Mouse (Mus musculus) limb, embryonic 14.5 days (tissue): ENCODE results near the gene Lhfpl3. TPM values are rescaled to one million over a fixed set of nuclear protein-coding genes. Genes with fewer than 3 reads are reported as not detected.
A peak's percentile ranks its signal among the peaks of the same experiment; 100 is the strongest.

ENCODE experiments used
- ATAC-seq: fragments of 200-750 bp; cut with Nextera tagmentation; 2 replicates; pipeline ENCODE4 v1.8.0; 2017; ENCODE audit warnings: low read depth, moderate number of reproducible peaks, moderate TSS enrichment; ENCODE audit not compliant: low FRiP score
- DNase-seq: peaks from one replicate; pipeline ENCODE4 v3.0.0-alpha.2; 2015; ENCODE audit warnings: low spot score
- H3K27ac ChIP-seq: fragments of 300-500 bp; sonication (generic); replicated peaks from 2 replicates; pipeline ENCODE4 v1.5.1; 2014; ENCODE audit warnings: low read depth, mild to moderate bottlenecking, low read length, moderate library complexity, mixed read lengths
- H3K27me3 ChIP-seq: fragments of 300-500 bp; sonication (generic); 2 replicates; pipeline ENCODE4 v1.6.1; 2014; ENCODE audit warnings: low read length, mixed read lengths; ENCODE audit not compliant: control insufficient read depth, insufficient read depth
- H3K36me3 ChIP-seq: fragments of 300-500 bp; sonication (generic); 2 replicates; pipeline ENCODE4 v1.6.1; 2014; ENCODE audit warnings: mild to moderate bottlenecking, low read length, moderate library complexity, mixed read lengths; ENCODE audit not compliant: control insufficient read depth, insufficient read depth
- H3K4me1 ChIP-seq: fragments of 300-500 bp; sonication (generic); 2 replicates; pipeline ENCODE4 v1.6.1; 2014; ENCODE audit warnings: antibody characterized with exemption, low read length, mixed read lengths; ENCODE audit not compliant: control insufficient read depth, insufficient read depth
- H3K4me2 ChIP-seq: fragments of 300-500 bp; sonication (generic); replicated peaks from 2 replicates; pipeline ENCODE4 v1.6.1; 2014; ENCODE audit warnings: low read depth, mild to moderate bottlenecking, low read length, moderate library complexity; ENCODE audit not compliant: severe bottlenecking
- H3K4me3 ChIP-seq: fragments of 300-500 bp; sonication (generic); replicated peaks from 2 replicates; pipeline ENCODE4 v1.5.1; 2014; ENCODE audit warnings: low read length
- H3K9ac ChIP-seq: fragments of 300-500 bp; sonication (generic); 2 replicates; pipeline ENCODE4 v1.6.1; 2014; ENCODE audit warnings: mild to moderate bottlenecking, low read depth, low read length, moderate library complexity; ENCODE audit not compliant: severe bottlenecking
- H3K9me3 ChIP-seq: fragments of 300-500 bp; sonication (generic); 2 replicates; pipeline ENCODE4 v1.6.1; 2016; ENCODE audit warnings: low read length; ENCODE audit not compliant: control insufficient read depth
- POLR2A ChIP-seq: fragments of 200-500 bp; IDR thresholded peaks from 2 replicates; pipeline ENCODE4 v1.8.0; 2012; ENCODE audit warnings: inconsistent platforms, mild to moderate bottlenecking, moderate library complexity, borderline replicate concordance; ENCODE audit not compliant: insufficient read depth, insufficient read length; ENCODE audit errors: extremely low read depth
- WGBS: fragments of 180-500 bp; shearing (Covaris S2); extraction: QIAGEN DNeasy Blood & Tissue Kit; methylation state at CpG from one replicate; pipeline ENCODE4 v1.1.7; 2014; 5-methylcytosine and 5-hydroxymethylcytosine counted together
- microRNA-seq: library from miRNA; unstranded; fragments of <30 nt; microRNA quantifications from one replicate; pipeline ENCODE4, GENCODE M21; 2016
- polyA plus RNA-seq, 2 experiments: library from polyadenylated mRNA; depleted of rRNA in 1 of 2; stranded (reverse) in 1 of 2; unstranded in 1 of 2; fragments of >200 nt; fragmentation: Nextera tagmentation in 1 of 2; extraction: Ambion mirVana in 1 of 2; gene quantifications; 2 replicates each; pipeline versions ENCODE4 v1.2.1 to v1.2.3; 2012 to 2014

Gene Lhfpl3
- polyA plus RNA-seq, 2 experiments, result 0.72 to 0.82 TPM

- Histone ChIP-seq H3K4me3 (no peak overlapping the region), H3K9ac (no peak overlapping the region), H3K9me3 (no peaks in the 10 kb centered on the region), H3K27me3 (no peaks in the 10 kb centered on the region), H3K36me3 (no peaks in the 10 kb centered on the region), H3K4me1 (no peaks in the 10 kb centered on the region), H3K4me2 (no peak overlapping the region), H3K27ac (no peak overlapping the region)
- WGBS, result 27% methylated on average over 3 of the region's 3 CpGs
- ATAC-seq (no peak), DNase-seq (peak; percentile 84)
- TF ChIP-seq POLR2A, result no peak
Observed at GRCm38 (mm10) chr5:23284884-23285283, 539.0 kb downstream of the Lhfpl3 start.

GRCm38 (mm10) chr5:23289149-23289548 lies 543.3 kb downstream of the Lhfpl3 start:
- no peak for TF ChIP-seq POLR2A
- Histone ChIP-seq H3K27me3 (no peaks in the 10 kb centered on the region), H3K9me3 (no peaks in the 10 kb centered on the region), H3K9ac (no peak overlapping the region), H3K27ac (no peak overlapping the region), H3K4me2 (no peak overlapping the region), H3K4me3 (no peak overlapping the region), H3K4me1 (no peaks in the 10 kb centered on the region), H3K36me3 (no peaks in the 10 kb centered on the region)
- ATAC-seq (no peak), DNase-seq (no peak)

Small RNA genes within 50 kb of the gene (microRNA-seq; reads per million reads assigned to microRNA genes)
- not detected for gene Gm28022
- gene Gm44363, result not detected

Other genes starting within 250 kb of the Lhfpl3 start
- 10.8 and 12.2 TPM in 2 replicates for gene Orc5, start 195.6 kb upstream of the Lhfpl3 start, polyA plus RNA-seq (2012; rRNA removed)
- gene Orc5, start 195.6 kb upstream of the Lhfpl3 start, polyA plus RNA-seq (2014; fragmentation: Nextera tagmentation; extraction: Ambion mirVana), result 35.2 and 35.8 TPM in 2 replicates